Mouse (Mus musculus): ENCODE results near the gene Ppip5k1. TPM values are rescaled to one million over a fixed set of nuclear protein-coding genes. Genes with fewer than 3 reads are reported as not detected.
"Not testable (repeated sequence)": the region's sequence is repeated elsewhere in the genome, so short reads cannot be mapped to it uniquely, and the experiment has no call there.

Gene Ppip5k1
- polyA plus RNA-seq (2016; fragmentation: Nextera tagmentation; extraction: Ambion mirVana), result 10.2 and 10.5 TPM in 2 replicates

DNA sequence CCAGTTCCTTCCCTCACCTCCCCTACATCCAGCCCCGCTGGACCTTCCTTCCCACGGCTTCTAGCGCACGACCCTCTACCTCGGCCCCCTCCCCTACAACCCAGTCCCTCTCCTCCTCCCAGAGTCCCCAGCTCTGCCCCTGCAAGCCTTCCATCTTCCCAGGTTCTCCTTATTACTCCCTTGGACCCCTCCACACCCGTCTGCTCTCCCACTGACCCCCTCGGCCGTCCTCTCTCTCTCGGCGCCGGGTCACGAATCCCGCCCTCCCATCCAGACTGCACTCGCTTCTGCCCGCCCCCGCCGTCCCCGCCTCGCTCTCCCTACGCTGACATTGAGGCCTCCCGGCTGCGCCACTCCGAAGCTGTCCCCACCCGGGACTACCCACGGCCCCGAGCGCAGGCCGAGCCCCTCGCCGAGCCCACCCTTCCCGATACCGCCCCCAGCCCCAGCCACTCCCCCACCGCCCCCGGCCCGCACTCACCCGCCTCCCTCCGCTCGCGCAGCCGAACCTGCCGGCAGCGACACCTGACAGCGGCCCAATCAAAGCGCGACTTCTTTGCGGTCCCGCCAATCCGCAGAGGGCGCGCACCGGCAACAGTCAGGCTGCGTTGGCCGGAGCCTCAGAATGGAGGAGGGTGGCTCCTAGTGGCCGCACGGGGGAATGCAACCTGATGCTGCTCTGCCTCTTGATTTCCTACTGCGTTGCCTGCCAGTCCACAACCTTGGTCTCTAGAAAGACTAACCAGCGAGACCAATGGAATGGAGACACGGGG, at the start of gene Ppip5k1:
TSS of gene Ppip5k1 (minus strand) at position 577 of the 773 bp plus-strand sequence.
- DNase-seq (ENCODE audit: low spot score), result peak; percentile 98
- no peaks in the 10 kb centered on the region for H3K9me3 ChIP-seq
- H3K4me1 ChIP-seq, result peaks cover 31% of the 10 kb centered on the region

GRCm38 (mm10) chr2:121403296-121403695, 48.1 kb upstream of the Ppip5k1 start:
- no peak overlapping the region for H3K27ac ChIP-seq (replicated peaks)
- no peaks in the 10 kb centered on the region for H3K36me3 ChIP-seq (replicated peaks)
- DNase-seq (ENCODE audit: low spot score), result no peak
- H3K4me3 ChIP-seq, result no peak overlapping the region
- no peaks in the 10 kb centered on the region for H3K4me1 ChIP-seq
- no peaks in the 10 kb centered on the region for H3K27me3 ChIP-seq (replicated peaks; ENCODE audit: low read depth, poor library complexity, severe bottlenecking)
- H3K9me3 ChIP-seq, result no peaks in the 10 kb centered on the region

More for the DNA sequence above, at the start of gene Ppip5k1:
- Histone ChIP-seq H3K27ac (replicated peaks) (peak within 1 kb of the TSS; percentile 86), H3K36me3 (replicated peaks) (no peaks in the 10 kb centered on the region), H3K27me3 (replicated peaks; ENCODE audit: low read depth, poor library complexity, severe bottlenecking) (peaks cover 30% of the 10 kb centered on the region), H3K4me3 (peak within 1 kb of the TSS; percentile 79)
- under 1% methylated on average over 58 of the region's 58 CpGs for WGBS

DNA sequence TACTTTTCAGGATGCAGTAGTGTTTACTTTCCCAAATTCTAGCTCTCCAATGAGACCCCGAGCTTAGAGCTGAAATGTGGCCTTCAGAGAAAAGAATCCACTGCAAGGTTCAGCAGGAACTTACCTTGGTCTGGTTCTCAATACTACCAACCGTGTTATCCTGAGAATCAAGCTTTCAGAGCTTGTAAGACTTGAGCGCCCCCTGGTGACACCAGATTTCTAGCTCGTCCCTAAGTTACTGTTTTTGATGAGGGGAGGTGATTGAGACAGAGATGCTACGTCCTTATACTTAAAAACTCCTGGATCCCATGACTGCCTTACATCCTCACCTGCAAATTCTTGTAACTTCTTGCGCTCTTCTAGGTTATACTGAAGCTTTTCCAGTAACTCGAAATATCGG, 41.4 kb upstream of the Ppip5k1 start:
- H3K36me3 ChIP-seq (replicated peaks), result no peaks in the 10 kb centered on the region
- H3K27ac ChIP-seq (replicated peaks), result no peak overlapping the region
- H3K4me3 ChIP-seq, result no peak overlapping the region
- H3K9me3 ChIP-seq, result no peaks in the 10 kb centered on the region
- DNase-seq (ENCODE audit: low spot score), result peak; percentile 82
- H3K4me1 ChIP-seq, result no peaks in the 10 kb centered on the region
- H3K27me3 ChIP-seq (replicated peaks; ENCODE audit: low read depth, poor library complexity, severe bottlenecking), result no peaks in the 10 kb centered on the region
- 14% methylated on average over 8 of the region's 8 CpGs for WGBS

- H3K4me1 ChIP-seq; H3K27ac ChIP-seq (replicated peaks); H3K9me3 ChIP-seq; H3K4me3 ChIP-seq; DNase-seq (ENCODE audit: low spot score); H3K27me3 ChIP-seq (replicated peaks; ENCODE audit: low read depth, poor library complexity, severe bottlenecking); H3K36me3 ChIP-seq (replicated peaks): not testable (repeated sequence)
- 94% methylated on average over 17 of the region's 17 CpGs for WGBS
Observed at GRCm38 (mm10) chr2:121386961-121387575, 31.9 kb upstream of the Ppip5k1 start, which contains the start of gene Strc. Gene Strc, minus strand, starts transcription at chr2:121387168.

GRCm38 (mm10) chr2:121374766-121375165, 19.6 kb upstream of the Ppip5k1 start:
- H3K4me1 ChIP-seq, result no peaks in the 10 kb centered on the region; the same call in 1 of the 2 replicates
- H3K27ac ChIP-seq (replicated peaks), result no peak overlapping the region
- no peak overlapping the region for H3K4me3 ChIP-seq
- no peak for DNase-seq (ENCODE audit: low spot score)
- H3K27me3 ChIP-seq (replicated peaks; ENCODE audit: low read depth, poor library complexity, severe bottlenecking), result no peaks in the 10 kb centered on the region
- H3K9me3 ChIP-seq, result no peaks in the 10 kb centered on the region
- H3K36me3 ChIP-seq (replicated peaks), result no peaks in the 10 kb centered on the region
- 57% methylated on average over 2 of the region's 2 CpGs for WGBS

DNA sequence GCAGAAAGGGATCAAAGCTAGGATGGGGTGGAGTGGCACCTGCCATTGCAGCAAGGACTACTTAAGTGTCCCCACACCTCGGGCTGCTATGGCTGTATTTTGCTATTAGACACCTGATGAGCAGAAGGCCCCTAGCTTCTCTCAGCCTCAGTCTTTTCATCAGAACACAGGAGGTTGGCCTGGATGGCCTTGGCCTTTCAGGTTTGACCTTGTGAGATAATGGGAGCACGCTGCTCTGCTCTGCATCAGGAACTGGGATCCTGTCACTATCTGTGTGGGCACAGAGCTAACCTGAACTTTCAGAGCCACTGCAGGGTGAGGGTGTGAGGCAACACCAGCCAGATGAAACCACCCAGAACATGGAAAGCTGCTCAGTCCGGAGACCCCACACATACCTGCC, 17.1 kb upstream of the Ppip5k1 start:
- no peak for DNase-seq (ENCODE audit: low spot score)
- H3K4me3 ChIP-seq, result no peak overlapping the region
- WGBS, result 79% methylated on average over 3 of the region's 3 CpGs
- no peaks in the 10 kb centered on the region for H3K9me3 ChIP-seq
- no peaks in the 10 kb centered on the region for H3K36me3 ChIP-seq (replicated peaks)
- no peak overlapping the region for H3K27ac ChIP-seq (replicated peaks)
- H3K27me3 ChIP-seq (replicated peaks; ENCODE audit: low read depth, poor library complexity, severe bottlenecking), result no peaks in the 10 kb centered on the region
- H3K4me1 ChIP-seq, result no peaks in the 10 kb centered on the region; the same call in 1 of the 2 replicates

DNA sequence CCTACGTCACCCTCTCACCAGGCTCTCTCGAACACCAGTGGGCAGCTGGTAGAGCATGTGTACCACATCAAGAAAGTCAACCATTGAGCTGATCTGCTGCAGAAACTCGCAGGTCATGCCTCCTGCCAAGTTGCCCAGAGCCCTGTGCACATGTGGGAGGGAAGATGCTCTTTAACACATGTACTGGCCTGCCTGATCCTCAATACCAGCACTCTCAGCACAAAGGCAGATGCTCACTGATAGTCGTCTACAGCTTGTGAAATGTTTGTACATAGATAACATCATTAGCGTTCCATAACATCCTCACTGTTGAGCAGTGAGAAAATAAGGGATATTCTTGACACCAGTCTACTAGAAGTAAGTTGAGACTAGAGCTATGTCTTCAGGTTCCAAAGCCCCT, 15.7 kb upstream of the Ppip5k1 start:
- no peak for DNase-seq (ENCODE audit: low spot score)
- WGBS, result 88% methylated on average over 5 of the region's 5 CpGs
- H3K27ac ChIP-seq (replicated peaks), result no peak overlapping the region
- no peaks in the 10 kb centered on the region for H3K9me3 ChIP-seq
- H3K4me1 ChIP-seq, result no peaks in the 10 kb centered on the region
- H3K27me3 ChIP-seq (replicated peaks; ENCODE audit: low read depth, poor library complexity, severe bottlenecking), result no peaks in the 10 kb centered on the region
- no peak overlapping the region for H3K4me3 ChIP-seq
- H3K36me3 ChIP-seq (replicated peaks), result no peaks in the 10 kb centered on the region

- Histone ChIP-seq H3K4me3 (no peak overlapping the region), H3K27ac (replicated peaks) (no peak overlapping the region), H3K9me3 (no peaks in the 10 kb centered on the region), H3K4me1 (peaks cover 11% of the 10 kb centered on the region), H3K36me3 (replicated peaks) (no peaks in the 10 kb centered on the region), H3K27me3 (replicated peaks; ENCODE audit: low read depth, poor library complexity, severe bottlenecking) (no peaks in the 10 kb centered on the region)
- WGBS, result 88% methylated on average over 2 of the region's 2 CpGs
- no peak for DNase-seq (ENCODE audit: low spot score)
Observed at GRCm38 (mm10) chr2:121368831-121369230, 13.6 kb upstream of the Ppip5k1 start.

GRCm38 (mm10) chr2:121363656-121364055, 8.5 kb upstream of the Ppip5k1 start:
- Histone ChIP-seq H3K27me3 (replicated peaks; ENCODE audit: low read depth, poor library complexity, severe bottlenecking) (peaks cover 12% of the 10 kb centered on the region), H3K36me3 (replicated peaks) (no peaks in the 10 kb centered on the region), H3K4me1 (peaks cover 15% of the 10 kb centered on the region), H3K9me3 (no peaks in the 10 kb centered on the region), H3K27ac (replicated peaks) (no peak overlapping the region), H3K4me3 (no peak overlapping the region)
- DNase-seq (ENCODE audit: low spot score), result no peak
- whole genome bisulfite sequencing, result 89% methylated on average over 3 of the region's 3 CpGs

GRCm38 (mm10) chr2:121359461-121359860, 4.3 kb upstream of the Ppip5k1 start:
- no peaks in the 10 kb centered on the region for H3K36me3 ChIP-seq (replicated peaks)
- 53% methylated on average over 4 of the region's 4 CpGs for WGBS

DNA sequence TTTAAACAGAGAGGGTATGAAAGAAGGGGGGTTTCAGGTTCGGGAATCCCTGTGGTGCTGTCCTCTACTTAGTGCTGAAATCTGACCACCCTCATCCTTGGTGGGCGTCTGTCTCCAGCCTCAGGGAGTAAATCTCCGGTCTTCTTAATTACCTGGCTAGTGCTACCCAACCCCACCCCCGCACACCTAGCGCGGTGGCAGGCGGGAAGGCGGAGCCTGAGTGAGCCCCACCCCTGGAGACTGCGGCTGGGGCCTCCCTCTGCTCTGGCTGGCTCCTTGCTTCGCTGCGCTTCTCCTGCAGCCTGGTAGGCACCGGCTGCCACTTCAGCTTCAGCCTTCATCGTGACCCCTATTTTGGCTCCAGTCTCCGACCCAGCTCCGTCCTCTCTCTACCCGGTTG, 3.2 kb upstream of the Ppip5k1 start:
- whole genome bisulfite sequencing, result 1% methylated on average over 16 of the region's 16 CpGs
- no peaks in the 10 kb centered on the region for H3K36me3 ChIP-seq (replicated peaks)
- H3K4me1 ChIP-seq, result peaks cover 31% of the 10 kb centered on the region
- H3K27me3 ChIP-seq (replicated peaks; ENCODE audit: low read depth, poor library complexity, severe bottlenecking), result peaks cover 33% of the 10 kb centered on the region
- 0 out of 2 replicates have a peak overlapping the region, but pooled peaks have one; percentile 15 for H3K27ac ChIP-seq (replicated peaks)
- DNase-seq (ENCODE audit: low spot score), result peak; percentile 78
- H3K4me3 ChIP-seq, result peak overlapping the region; percentile 55
- H3K9me3 ChIP-seq, result no peaks in the 10 kb centered on the region

More at GRCm38 (mm10) chr2:121359461-121359860, 4.3 kb upstream of the Ppip5k1 start:
- Histone ChIP-seq H3K9me3 (no peaks in the 10 kb centered on the region), H3K27ac (replicated peaks) (no peak overlapping the region), H3K4me3 (no peak overlapping the region), H3K27me3 (replicated peaks; ENCODE audit: low read depth, poor library complexity, severe bottlenecking) (peaks cover 33% of the 10 kb centered on the region), H3K4me1 (peaks cover 27% of the 10 kb centered on the region)
- DNase-seq (ENCODE audit: low spot score), result no peak

DNA sequence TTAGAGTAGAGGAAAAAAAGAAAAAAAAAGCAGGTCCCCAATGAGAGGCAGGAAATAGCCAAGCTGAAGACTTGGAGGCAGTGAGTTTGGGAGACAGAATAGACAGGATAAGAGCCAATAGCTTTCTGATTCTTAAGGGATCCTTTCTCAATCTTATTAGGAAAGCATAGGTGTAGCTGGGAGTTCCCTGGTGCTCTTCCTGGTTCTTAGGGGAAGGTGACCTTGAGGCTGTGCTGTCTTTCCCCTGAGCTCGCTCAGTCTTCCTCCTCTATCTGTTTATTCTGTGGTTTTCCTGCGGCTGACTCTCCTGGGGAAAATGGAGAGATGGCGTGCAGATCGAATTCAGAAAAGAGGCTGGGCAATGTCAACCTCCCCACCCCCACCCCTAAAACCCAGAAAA, 2.8 kb upstream of the Ppip5k1 start:
- Histone ChIP-seq H3K36me3 (replicated peaks) (no peaks in the 10 kb centered on the region), H3K27ac (replicated peaks) (no peak overlapping the region), H3K27me3 (replicated peaks; ENCODE audit: low read depth, poor library complexity, severe bottlenecking) (peaks cover 33% of the 10 kb centered on the region), H3K9me3 (no peaks in the 10 kb centered on the region), H3K4me1 (peaks cover 31% of the 10 kb centered on the region), H3K4me3 (peak overlapping the region; percentile 55)
- DNase-seq (ENCODE audit: low spot score), result no peak
- under 1% methylated on average over 4 of the region's 4 CpGs for WGBS

GRCm38 (mm10) chr2:121357494-121357893, 2.3 kb upstream of the Ppip5k1 start, which contains the start of gene Ckmt1:
Gene Ckmt1, plus strand, starts transcription at chr2:121357714.
- 64% methylated on average over 5 of the region's 5 CpGs for WGBS
- Histone ChIP-seq H3K36me3 (replicated peaks) (no peaks in the 10 kb centered on the region), H3K27me3 (replicated peaks; ENCODE audit: low read depth, poor library complexity, severe bottlenecking) (peaks cover 30% of the 10 kb centered on the region), H3K4me1 (peaks cover 31% of the 10 kb centered on the region), H3K4me3 (peak within 1 kb of the TSS; percentile 55), H3K27ac (replicated peaks) (0 out of 2 replicates have a peak within 1 kb of the TSS, but pooled peaks have one; percentile 15), H3K9me3 (no peaks in the 10 kb centered on the region)
- DNase-seq (ENCODE audit: low spot score), result no peak

Measured in embryonic facial prominence, embryonic 10.5 days (tissue).